Mouse (Mus musculus) midbrain, embryonic 16.5 days (tissue): ENCODE data around the gene Itprid1. TPM values are rescaled to one million over a fixed set of nuclear protein-coding genes. Genes with fewer than 3 reads are reported as not detected.

Source experiments
- ATAC-seq: fragments of 200-750 bp; cut with Nextera tagmentation; 2 replicates; pipeline ENCODE4 v1.8.0; 2017; ENCODE audit warnings: moderate TSS enrichment
- H3K27ac ChIP-seq: fragments of 300-500 bp; sonication (generic); 2 replicates; pipeline ENCODE4 v1.5.1; 2014; ENCODE audit warnings: mild to moderate bottlenecking, low read length, mixed read lengths
- H3K27me3 ChIP-seq: fragments of 300-500 bp; sonication (generic); 2 replicates; pipeline ENCODE4 v1.6.1; 2014; ENCODE audit warnings: low read depth, low read length, mixed read lengths; ENCODE audit not compliant: control insufficient read depth, insufficient read depth
- H3K36me3 ChIP-seq: fragments of 300-500 bp; sonication (generic); 2 replicates; pipeline ENCODE4 v1.6.1; 2014; ENCODE audit warnings: mild to moderate bottlenecking, low read length, moderate library complexity, mixed read lengths; ENCODE audit not compliant: control insufficient read depth, insufficient read depth
- H3K4me1 ChIP-seq: fragments of 300-500 bp; sonication (generic); 2 replicates; pipeline ENCODE4 v1.6.1; 2014; ENCODE audit warnings: mild to moderate bottlenecking, low read length, mixed read lengths; ENCODE audit not compliant: control insufficient read depth, insufficient read depth
- H3K4me2 ChIP-seq: fragments of 300-500 bp; sonication (generic); 2 replicates; pipeline ENCODE4 v1.6.1; 2014; ENCODE audit warnings: mild to moderate bottlenecking, low read length, mixed read lengths
- H3K4me3 ChIP-seq: fragments of 300-500 bp; sonication (generic); 2 replicates; pipeline ENCODE4 v1.5.1; 2014; ENCODE audit warnings: low read depth, mild to moderate bottlenecking, low read length, moderate library complexity, mixed read lengths
- H3K9ac ChIP-seq: fragments of 300-500 bp; sonication (generic); 2 replicates; pipeline ENCODE4 v1.6.1; 2014; ENCODE audit warnings: low read depth, low read length, mixed read lengths
- H3K9me3 ChIP-seq: fragments of 300-500 bp; sonication (generic); replicated peaks from 2 replicates; pipeline ENCODE4 v1.6.1; 2014; ENCODE audit warnings: mild to moderate bottlenecking, low read length, mixed read lengths; ENCODE audit not compliant: control insufficient read depth, poor library complexity, severe bottlenecking
- WGBS: fragments of 180-500 bp; shearing (Covaris S2); extraction: QIAGEN DNeasy Blood & Tissue Kit; methylation state at CpG from one replicate; pipeline ENCODE4 v1.1.7; 2014; 5-methylcytosine and 5-hydroxymethylcytosine counted together
- polyA plus RNA-seq: library from polyadenylated mRNA; unstranded; fragments of >200 nt; fragmentation: Nextera tagmentation; extraction: Ambion mirVana; gene quantifications from 2 replicates; pipeline ENCODE4 v1.2.1, GENCODE M21; 2015

The Itprid1 gene
- polyA plus RNA-seq, 1 experiment from 2014 or later, result 0.05 TPM

DNA sequence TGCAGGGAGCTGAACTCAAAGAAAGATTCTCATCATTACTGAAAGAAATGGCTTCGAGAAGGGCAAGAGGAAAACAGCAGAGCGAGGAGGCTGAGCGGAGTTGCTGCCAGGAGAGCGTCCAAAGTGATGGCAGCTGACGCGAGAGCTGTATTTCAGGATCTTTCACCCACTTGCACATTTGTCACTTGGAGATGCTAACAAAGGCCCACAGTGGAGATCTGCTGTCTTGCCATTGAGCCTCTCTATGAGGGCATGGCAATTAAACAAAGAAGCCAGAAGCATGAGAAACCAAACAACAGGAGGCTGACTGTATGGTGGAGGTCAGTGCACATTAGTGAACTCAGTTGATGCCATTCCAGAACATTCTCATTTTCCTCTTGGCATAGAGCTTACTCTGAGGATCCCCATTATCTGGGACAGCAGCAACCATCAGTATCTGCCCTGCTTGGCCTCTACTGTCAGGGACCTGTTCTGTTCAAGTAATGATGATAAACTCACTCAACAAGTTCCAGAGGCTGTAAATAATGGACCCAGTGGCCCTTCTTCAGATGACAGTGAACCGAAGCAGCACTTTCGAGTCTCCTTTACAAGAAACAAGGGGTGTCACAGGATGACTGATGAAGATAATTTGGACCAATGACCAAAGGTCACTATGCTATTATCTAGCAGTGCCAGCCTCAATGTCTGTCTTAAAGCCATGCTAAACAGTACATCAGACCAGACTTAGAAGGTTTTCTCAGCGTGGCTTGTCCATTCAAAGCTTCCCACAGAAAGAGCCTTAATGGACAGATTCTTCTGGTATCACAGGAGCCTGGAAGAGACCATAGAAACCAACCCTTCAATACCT, 31.2 kb upstream of the Itprid1 start:
- H3K9me3 ChIP-seq, result no peaks in the 10 kb centered on the region
- H3K4me3 ChIP-seq, result no peak overlapping the region
- 81% methylated on average over 9 of the region's 9 CpGs for WGBS
- H3K4me2 ChIP-seq, result no peak overlapping the region
- no peak for ATAC-seq
- H3K27me3 ChIP-seq, result no peaks in the 10 kb centered on the region
- no peak overlapping the region for H3K27ac ChIP-seq
- no peak overlapping the region for H3K9ac ChIP-seq
- H3K4me1 ChIP-seq, result 0 out of 2 replicates have a peak, but pooled peaks cover 2% of the 10 kb centered on the region
- H3K36me3 ChIP-seq, result no peaks in the 10 kb centered on the region

DNA sequence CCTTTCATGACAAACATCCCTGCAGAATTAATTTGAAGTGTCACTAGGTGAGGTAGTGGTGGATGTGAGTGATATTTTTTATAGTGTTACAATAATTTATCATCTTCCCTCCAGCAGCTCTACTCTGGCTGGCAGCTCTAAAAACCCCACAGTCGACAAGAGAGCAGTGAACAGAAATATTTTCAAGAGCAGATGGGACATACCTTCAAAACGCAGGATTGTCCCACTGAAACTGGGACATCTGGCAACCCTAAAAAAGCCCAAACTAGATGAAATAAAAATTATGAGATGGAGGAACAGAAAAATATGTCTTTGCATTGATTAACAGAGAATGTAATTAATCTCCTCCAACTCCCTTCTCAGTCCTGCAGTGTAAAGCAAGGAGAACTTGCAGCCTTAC, 30.2 kb upstream of the Itprid1 start:
- Histone ChIP-seq H3K4me1 (0 out of 2 replicates have a peak, but pooled peaks cover 2% of the 10 kb centered on the region), H3K4me2 (no peak overlapping the region), H3K9ac (no peak overlapping the region), H3K27me3 (no peaks in the 10 kb centered on the region), H3K36me3 (no peaks in the 10 kb centered on the region), H3K27ac (no peak overlapping the region), H3K9me3 (no peaks in the 10 kb centered on the region), H3K4me3 (no peak overlapping the region)
- WGBS, result 83% methylated on average over 2 of the region's 2 CpGs
- ATAC-seq, result no peak

DNA sequence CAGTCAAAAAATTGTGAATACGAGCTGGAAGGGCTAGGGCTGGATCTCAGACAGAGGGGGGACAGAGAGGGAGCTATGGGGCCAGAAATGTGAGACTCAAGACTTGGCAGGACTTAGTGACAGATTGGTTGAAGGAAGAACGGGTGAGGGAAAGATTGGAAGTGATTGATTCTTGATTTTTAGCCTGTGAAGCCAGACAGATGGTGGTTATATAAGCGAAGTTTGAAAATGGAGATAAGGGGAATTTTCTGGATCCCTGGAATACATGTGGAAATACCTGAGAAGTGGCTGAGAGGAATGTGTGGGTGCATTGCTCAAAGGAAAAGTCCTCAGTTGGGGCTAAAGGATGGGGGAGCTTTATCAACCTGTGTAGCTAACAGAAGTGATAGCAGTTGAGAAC, 28.0 kb upstream of the Itprid1 start:
- 81% methylated on average over 3 of the region's 3 CpGs for WGBS
- H3K4me2 ChIP-seq, result no peak overlapping the region
- no peak overlapping the region for H3K9ac ChIP-seq
- H3K4me3 ChIP-seq, result no peak overlapping the region
- no peak for ATAC-seq
- H3K9me3 ChIP-seq, result no peaks in the 10 kb centered on the region
- H3K27ac ChIP-seq, result no peak overlapping the region
- no peaks in the 10 kb centered on the region for H3K36me3 ChIP-seq
- H3K4me1 ChIP-seq, result 0 out of 2 replicates have a peak, but pooled peaks cover 2% of the 10 kb centered on the region
- no peaks in the 10 kb centered on the region for H3K27me3 ChIP-seq

DNA sequence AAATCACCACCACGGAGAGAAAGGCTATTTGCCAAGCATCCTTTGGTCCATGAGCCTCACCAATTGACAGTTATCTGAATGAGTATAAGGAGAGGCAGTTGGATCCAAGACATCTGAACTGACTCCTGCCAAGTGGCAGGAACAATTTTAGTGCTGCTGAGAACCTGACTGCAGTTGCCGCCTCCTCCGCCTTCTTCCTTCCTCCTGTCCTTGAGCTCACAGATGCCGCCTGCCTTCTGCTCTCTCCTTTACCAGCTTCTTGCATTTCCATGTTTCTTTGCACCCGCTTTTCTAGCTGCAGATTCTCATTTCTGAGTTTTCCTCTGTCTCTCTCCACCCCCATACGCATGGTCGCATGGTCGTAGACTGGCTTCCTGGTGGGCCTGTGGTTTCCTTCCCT, 25.5 kb upstream of the Itprid1 start:
- Histone ChIP-seq H3K4me2 (no peak overlapping the region), H3K9me3 (no peaks in the 10 kb centered on the region), H3K4me3 (no peak overlapping the region), H3K4me1 (no peaks in the 10 kb centered on the region), H3K9ac (no peak overlapping the region), H3K27ac (no peak overlapping the region), H3K36me3 (no peaks in the 10 kb centered on the region), H3K27me3 (no peaks in the 10 kb centered on the region)
- no peak for ATAC-seq
- 88% methylated on average over 8 of the region's 8 CpGs for WGBS

DNA sequence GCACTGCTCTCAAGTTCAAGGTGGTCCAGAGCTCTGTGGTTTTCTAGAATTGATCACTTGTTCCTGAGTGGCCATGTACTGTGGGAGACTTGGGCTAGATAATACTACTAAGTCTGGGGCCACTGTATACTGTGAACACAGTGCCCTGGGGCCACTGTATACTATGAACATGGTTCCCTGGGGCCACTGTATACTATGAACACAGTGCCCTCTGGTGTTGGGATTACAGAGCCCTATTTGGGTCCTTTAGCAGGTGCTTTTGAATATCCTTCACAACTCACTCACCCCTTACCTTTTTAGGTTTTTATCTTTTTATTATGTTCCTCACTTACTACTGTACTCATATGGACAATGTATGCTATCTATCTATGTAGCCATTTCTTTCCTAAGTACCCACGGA, 24.3 kb upstream of the Itprid1 start:
- no peak for ATAC-seq
- H3K9ac ChIP-seq, result no peak overlapping the region
- no peaks in the 10 kb centered on the region for H3K36me3 ChIP-seq
- H3K27ac ChIP-seq, result no peak overlapping the region
- no peaks in the 10 kb centered on the region for H3K9me3 ChIP-seq
- no peak overlapping the region for H3K4me2 ChIP-seq
- 74% methylated on average over 1 of the region's 1 CpGs for WGBS
- no peak overlapping the region for H3K4me3 ChIP-seq
- H3K27me3 ChIP-seq, result no peaks in the 10 kb centered on the region
- no peaks in the 10 kb centered on the region for H3K4me1 ChIP-seq

DNA sequence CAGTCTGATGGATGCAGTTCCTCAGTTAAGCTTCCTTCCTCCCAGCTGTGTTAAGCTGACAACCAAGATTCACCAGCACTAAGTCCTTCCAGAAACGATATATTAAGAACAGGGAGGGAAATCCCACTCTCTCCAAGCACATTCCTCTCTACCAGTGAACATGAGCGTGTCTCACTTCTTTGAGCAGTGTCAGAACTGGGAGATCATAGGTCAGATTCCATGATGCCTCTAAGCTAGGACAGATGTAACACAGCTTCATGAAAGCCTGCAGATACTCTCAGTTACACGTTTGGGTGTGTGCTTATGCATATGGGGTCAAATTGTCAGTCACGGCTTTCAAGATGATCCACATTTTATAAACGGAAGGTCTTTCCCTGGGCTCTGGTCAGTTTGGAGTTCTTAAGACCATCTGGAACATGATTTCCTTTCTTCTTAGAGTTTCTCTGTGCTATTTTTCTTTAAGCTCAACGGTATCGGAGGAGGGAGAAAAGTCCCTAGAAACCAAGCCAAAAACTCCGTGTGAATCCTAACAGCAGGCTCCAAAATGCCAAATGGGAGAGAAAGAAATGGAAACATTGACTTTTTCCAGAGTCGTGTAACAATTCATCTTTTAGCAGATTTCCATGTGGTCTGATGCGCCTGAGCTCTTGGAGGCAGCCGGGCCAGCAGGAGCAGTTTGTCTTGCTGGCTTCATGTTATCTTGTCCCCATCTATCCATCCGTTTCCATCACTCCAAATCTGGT, 22.3 kb upstream of the Itprid1 start:
- H3K9ac ChIP-seq, result no peak overlapping the region
- no peaks in the 10 kb centered on the region for H3K4me1 ChIP-seq
- no peak overlapping the region for H3K4me2 ChIP-seq
- no peak overlapping the region for H3K27ac ChIP-seq
- H3K4me3 ChIP-seq, result no peak overlapping the region
- ATAC-seq, result no peak
- H3K27me3 ChIP-seq, result no peaks in the 10 kb centered on the region
- 76% methylated on average over 12 of the region's 12 CpGs for WGBS
- H3K9me3 ChIP-seq, result no peaks in the 10 kb centered on the region
- H3K36me3 ChIP-seq, result no peaks in the 10 kb centered on the region

DNA sequence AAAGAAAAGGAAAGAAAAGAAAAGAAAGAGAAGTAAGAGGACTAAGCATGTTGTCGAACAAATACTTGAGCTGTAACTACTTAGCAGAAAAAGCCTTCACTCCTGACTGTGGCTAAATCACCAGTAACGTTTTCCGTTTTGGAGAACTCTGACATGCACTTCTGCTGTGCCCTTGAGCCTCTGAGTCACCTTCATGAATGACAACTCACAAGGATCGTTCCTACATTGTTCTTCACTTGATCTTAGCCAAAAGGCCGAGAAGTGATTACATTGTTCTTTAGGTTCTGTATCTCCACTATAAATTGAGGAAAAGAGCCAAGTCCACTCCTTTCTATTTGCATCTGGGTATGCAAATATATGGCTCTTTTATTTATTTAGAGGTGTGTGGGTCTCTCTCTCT, 19.8 kb upstream of the Itprid1 start:
- Histone ChIP-seq H3K27me3 (no peaks in the 10 kb centered on the region), H3K9ac (no peak overlapping the region), H3K36me3 (no peaks in the 10 kb centered on the region), H3K4me2 (no peak overlapping the region), H3K4me1 (no peaks in the 10 kb centered on the region), H3K27ac (no peak overlapping the region), H3K4me3 (no peak overlapping the region), H3K9me3 (no peaks in the 10 kb centered on the region)
- no peak for ATAC-seq
- WGBS, result 89% methylated on average over 5 of the region's 5 CpGs

DNA sequence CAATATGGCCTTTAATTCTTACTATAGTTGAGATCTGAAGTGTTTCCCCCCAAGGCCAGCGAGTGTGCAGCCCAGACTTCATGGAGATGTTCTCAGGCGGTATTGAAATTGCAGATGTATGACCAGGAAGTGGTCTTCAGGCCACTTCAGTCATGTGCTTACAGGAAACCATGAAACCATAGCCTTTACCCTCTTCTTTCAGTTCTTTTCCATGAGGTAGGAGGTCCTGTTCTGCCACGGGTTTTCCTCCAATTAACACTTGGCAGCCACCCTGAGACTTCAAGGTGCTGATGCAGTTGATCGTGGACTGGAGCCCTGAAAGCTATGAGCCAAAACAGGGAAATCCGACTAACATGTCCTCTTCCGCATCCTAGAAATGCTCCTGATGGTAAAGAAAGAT, 7.0 kb upstream of the Itprid1 start:
- Histone ChIP-seq H3K27ac (no peak overlapping the region), H3K9ac (no peak overlapping the region), H3K9me3 (no peaks in the 10 kb centered on the region), H3K36me3 (no peaks in the 10 kb centered on the region), H3K4me3 (no peak overlapping the region), H3K27me3 (no peaks in the 10 kb centered on the region), H3K4me1 (no peaks in the 10 kb centered on the region), H3K4me2 (no peak overlapping the region)
- 91% methylated on average over 6 of the region's 6 CpGs for WGBS
- ATAC-seq, result no peak

DNA sequence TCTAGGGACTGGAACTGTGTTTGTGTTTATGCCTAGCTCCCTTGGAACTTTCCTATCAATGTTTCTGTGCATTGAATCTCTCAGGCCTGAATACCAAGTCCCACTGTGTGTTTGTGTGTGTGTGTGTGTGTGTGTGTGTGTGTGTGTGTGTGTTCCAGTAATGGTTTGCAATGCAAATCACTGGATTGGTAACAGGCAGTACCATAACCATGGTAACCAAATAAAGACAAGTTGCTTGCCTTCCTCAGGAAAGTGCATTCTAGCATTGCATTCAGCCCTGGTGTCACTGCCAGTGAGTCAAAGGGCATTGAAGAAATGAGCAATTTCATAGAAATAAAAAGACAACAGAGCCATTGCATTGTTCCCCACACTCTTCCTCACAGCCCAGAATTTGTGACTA, 15.9 kb downstream of the Itprid1 start:
- Histone ChIP-seq H3K4me1 (no peaks in the 10 kb centered on the region), H3K9ac (no peak overlapping the region), H3K4me3 (no peak overlapping the region), H3K4me2 (no peak overlapping the region), H3K27ac (no peak overlapping the region), H3K9me3 (no peaks in the 10 kb centered on the region), H3K27me3 (no peaks in the 10 kb centered on the region), H3K36me3 (no peaks in the 10 kb centered on the region)
- ATAC-seq, result no peak
